Mouse (Mus musculus) kidney, postnatal 4 days (tissue): Measurements from ENCODE around the gene Csn1s2a.
"Not testable (repeated sequence)": the region's sequence is repeated elsewhere in the genome, so short reads cannot be mapped to it uniquely, and the experiment has no call there.

Source experiments
- DNase-seq, 2 experiments: peaks; one replicate each; pipeline ENCODE4 v3.0.0; 2021; ENCODE audit warnings: mixed read lengths in 2 of 2

Csn1s2a gene

GRCm38 (mm10) chr5:87774267-87774666 is at the start of gene Csn1s2a:
Gene Csn1s2a (plus strand): TSS chr5:87774567.
- DNase-seq = no peak

DNA sequence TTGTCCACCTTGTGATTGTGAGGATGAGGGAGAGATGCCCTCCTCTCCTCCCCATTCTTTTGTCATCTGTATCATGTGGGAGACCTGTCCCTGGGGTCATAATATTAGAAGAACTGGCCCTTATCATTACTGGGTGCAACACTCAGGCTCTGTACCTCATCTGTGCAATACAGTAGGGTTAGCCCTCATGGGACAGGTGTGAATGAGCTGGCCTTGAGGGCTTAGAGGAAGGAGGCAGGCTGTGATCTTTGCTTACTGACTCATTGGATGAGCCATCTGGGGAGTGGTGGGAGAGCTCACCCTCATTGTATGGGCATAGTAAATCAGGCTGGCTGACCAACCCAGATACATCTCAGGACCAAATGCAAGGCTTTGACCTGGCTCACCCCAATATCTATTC is 39.5 kb upstream of the Csn1s2a start:
- DNase-seq = no peak

GRCm38 (mm10) chr5:87753471-87753870 is 20.9 kb upstream of the Csn1s2a start:
- no peak for DNase-seq

- DNase-seq = no peak
Measured at GRCm38 (mm10) chr5:87764546-87764945, 9.8 kb upstream of the Csn1s2a start.

DNA sequence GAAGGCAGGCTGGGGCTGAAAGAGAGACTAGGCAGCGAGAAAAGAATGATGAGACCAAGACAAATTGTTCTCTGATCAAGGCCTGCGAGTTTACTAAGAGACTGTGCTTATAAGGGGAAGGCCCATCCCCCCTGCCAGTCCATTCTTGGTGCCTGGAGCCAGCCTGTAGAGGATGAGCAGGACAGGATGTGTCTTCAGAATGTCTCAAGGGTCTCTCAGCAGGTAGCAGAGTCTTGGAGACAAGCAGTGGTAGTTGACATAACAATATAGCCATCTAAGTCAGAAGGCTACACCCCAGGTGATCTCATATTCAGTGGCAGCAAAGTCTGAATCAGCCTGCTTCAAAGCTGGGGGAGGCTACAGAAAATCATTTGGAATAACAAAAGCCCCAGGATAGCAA is 2.2 kb upstream of the Csn1s2a start:
- not testable (repeated sequence) for DNase-seq

- no peak for DNase-seq
Measured at GRCm38 (mm10) chr5:87782731-87783130, 8.4 kb downstream of the Csn1s2a start.

- no peak for DNase-seq
Measured at GRCm38 (mm10) chr5:87807782-87808181, 33.4 kb downstream of the Csn1s2a start, which contains the start of gene Csn1s2b. Gene Csn1s2b (plus strand): TSS chr5:87808082.

GRCm38 (mm10) chr5:87809253-87809652 is 34.9 kb downstream of the Csn1s2a start:
- DNase-seq = no peak

DNA sequence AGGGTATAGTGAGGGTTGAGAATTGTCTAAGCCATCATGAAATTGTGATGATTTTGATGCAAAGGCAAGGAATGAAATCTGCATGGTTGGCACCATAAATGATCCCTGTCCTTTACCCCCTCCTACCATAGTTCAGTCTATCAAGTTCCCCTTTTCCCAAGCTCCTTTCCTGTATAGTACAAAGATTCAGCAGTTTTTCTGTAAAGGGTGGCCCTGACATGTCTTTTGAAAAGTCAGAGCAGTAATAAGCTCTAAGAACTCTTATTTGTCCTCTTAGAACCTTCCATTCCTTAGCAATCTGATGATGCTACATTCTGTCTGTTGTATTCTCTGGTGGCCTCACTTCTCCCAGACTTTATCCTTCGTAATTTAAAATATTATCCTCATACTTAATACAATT is 51.0 kb downstream of the Csn1s2a start, which contains the start of gene Prr27:
Gene Prr27 (plus strand): TSS at position 301 of the 400 bp plus-strand sequence.
- no peak for DNase-seq
